Mouse (Mus musculus): ENCODE measurements at regions not wholly inside any gene's neighbourhood (a gene's known extent, or its start where the extent isn't known, plus 50 kb on each side); places are given as distances from the start of the nearest gene placed in this dataset.

DNA sequence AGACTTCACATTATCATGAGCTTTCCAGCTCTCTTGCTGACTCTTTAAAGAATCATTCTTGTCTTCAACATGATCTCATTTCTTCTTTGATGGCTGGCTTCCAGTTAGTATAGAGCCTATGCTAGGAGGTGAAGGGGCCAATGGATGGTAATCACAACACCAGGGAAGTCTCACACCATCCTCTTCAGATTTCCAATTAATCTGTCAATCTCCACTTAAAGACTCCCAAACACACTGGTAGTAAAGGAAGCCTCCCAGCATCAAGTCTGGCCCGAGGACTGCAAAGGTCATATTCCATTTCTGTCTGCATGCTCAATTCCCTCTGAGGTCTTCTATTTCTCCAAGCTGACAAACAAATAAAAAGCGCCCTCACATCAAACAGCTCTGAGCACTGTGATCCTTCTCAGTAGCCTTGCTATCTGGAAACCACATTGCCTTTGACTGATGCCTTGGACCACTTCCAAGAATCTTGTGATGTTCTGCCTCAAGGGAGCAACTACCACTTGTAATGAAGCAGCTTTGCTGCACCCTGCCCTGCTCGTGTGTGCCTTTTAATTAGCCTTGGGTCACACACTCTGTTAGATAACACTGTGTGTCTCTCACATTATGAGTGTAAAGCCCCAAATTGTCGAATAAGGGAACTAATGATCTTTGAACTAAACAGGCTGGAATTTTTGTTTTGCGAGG lies 629.0 kb upstream of the Cdh10 start:
- Histone ChIP-seq H3K27me3 (no peaks in the 10 kb centered on the region), H3K4me2 (no peak overlapping the region), H3K4me3 (replicated peaks) (no peak overlapping the region), H3K9ac (no peak overlapping the region), H3K9me3 (no peaks in the 10 kb centered on the region), H3K36me3 (replicated peaks) (no peaks in the 10 kb centered on the region), H3K27ac (peak overlapping the region; percentile 33; the same call in 1 of the 2 replicates), H3K4me1 (0 out of 2 replicates have a peak, but pooled peaks cover 5% of the 10 kb centered on the region)
- peak; percentile 91; the same call in 1 of the 2 replicates for ATAC-seq (ENCODE audit: low FRiP score)
- 45% methylated on average over 5 of the region's 5 CpGs for WGBS

DNA sequence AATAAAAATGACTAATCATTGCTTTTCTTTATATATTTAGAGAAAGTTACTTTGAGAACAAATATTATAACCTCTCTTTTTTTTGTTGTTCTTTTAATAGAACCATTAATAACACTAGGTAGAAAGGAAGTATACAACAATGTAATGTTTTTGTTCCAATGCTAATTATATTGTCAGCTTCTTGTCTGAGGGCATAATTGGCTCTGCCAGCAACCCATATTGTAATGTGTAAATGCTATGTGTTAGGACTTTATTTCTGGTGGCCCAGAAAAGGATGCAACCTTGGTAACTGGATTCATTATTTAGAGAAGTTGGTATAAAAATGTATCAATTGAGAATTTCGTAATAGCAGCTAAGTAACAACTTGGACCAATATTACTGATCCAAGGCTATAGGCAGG lies 628.3 kb upstream of the Cdh10 start:
- no peak overlapping the region for H3K4me3 ChIP-seq (replicated peaks)
- H3K27me3 ChIP-seq = no peaks in the 10 kb centered on the region
- no peak overlapping the region for H3K27ac ChIP-seq
- H3K4me2 ChIP-seq = no peak overlapping the region
- no peak overlapping the region for H3K9ac ChIP-seq
- H3K9me3 ChIP-seq = no peaks in the 10 kb centered on the region
- no peaks in the 10 kb centered on the region for H3K36me3 ChIP-seq (replicated peaks)
- ATAC-seq (ENCODE audit: low FRiP score) = peak; percentile 59; the same call in 1 of the 2 replicates
- WGBS = 82% methylated on average over 1 of the region's 1 CpGs
- H3K4me1 ChIP-seq = 0 out of 2 replicates have a peak, but pooled peaks cover 5% of the 10 kb centered on the region

DNA sequence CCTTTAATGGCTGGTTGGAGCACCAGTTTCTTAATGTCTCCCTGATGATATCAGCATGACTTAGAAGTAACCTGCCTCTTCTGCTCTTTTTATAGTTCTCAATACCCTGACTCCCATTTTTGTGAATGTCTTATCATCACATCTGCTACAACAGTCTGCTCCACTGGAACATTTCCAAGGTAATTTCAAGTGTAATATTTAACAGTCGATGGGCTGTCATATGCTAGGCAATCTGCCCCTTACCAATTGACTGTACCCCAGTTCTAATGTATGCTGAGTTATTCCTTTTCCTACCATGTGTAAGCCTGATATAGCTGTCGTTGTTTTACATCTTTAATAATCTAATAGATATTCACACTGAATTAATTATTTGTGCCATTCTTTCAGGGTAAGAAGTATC lies 607.6 kb upstream of the Cdh10 start:
- no peak overlapping the region for H3K9ac ChIP-seq
- no peak overlapping the region for H3K4me2 ChIP-seq
- H3K27ac ChIP-seq = no peak overlapping the region
- ATAC-seq (ENCODE audit: low FRiP score) = no peak
- H3K27me3 ChIP-seq = no peaks in the 10 kb centered on the region
- no peaks in the 10 kb centered on the region for H3K36me3 ChIP-seq (replicated peaks)
- no peaks in the 10 kb centered on the region for H3K9me3 ChIP-seq
- no peak overlapping the region for H3K4me3 ChIP-seq (replicated peaks)
- H3K4me1 ChIP-seq = no peaks in the 10 kb centered on the region
- 84% methylated on average over 2 of the region's 2 CpGs for WGBS

DNA sequence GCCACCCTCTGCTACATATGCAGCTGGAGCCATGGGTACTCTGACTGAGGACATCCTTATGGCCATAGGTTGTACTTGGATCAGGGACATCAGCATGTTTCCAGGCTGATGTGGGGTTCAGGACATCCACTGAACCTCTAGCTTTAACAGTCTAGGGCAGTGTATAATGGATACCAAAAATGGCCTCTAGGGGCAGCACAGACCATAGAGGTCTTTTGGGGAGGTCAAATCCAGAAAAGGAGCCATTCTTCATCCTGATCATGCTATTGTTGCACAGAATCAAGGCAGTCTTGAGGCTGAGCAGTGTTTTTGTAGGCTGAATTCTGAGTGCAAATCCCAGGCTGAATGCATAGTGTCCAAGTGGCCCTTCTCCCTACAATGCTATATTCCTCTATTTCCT lies 598.8 kb upstream of the Cdh10 start:
- Histone ChIP-seq H3K4me3 (replicated peaks) (no peak overlapping the region), H3K9me3 (no peaks in the 10 kb centered on the region), H3K27ac (no peak overlapping the region), H3K4me2 (no peak overlapping the region), H3K4me1 (no peaks in the 10 kb centered on the region), H3K9ac (no peak overlapping the region), H3K36me3 (replicated peaks) (no peaks in the 10 kb centered on the region), H3K27me3 (no peaks in the 10 kb centered on the region)
- ATAC-seq (ENCODE audit: low FRiP score) = no peak
